Mouse (Mus musculus): ENCODE data around the gene Clcnka. TPM values are rescaled to one million over a fixed set of nuclear protein-coding genes. Genes with fewer than 3 reads are reported as not detected.

Gene Clcnka
- polyA plus RNA-seq, 1 experiment = not detected

DNA sequence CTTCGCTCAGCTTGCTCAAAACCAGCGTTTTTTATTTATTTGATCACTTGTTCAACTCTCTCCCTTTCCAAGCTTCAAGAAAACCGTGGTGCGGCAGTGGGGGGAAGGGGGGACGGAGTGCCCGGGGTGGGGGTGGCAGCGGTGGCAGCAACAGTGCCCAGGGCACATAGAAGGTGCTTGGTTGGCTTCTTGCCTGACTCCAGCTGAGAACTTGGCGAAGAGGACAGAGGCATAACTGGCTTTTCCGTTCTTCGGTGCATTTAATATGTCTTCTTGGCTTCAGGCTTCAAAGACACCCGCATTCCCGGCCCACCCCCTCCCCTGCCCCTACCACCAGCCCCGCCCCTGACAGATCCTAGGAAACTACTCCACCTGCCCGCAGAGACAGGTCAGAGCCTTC lies 34.1 kb upstream of the Clcnka start:
- TF ChIP-seq POLR2A (IDR thresholded peaks at IDR 0.05; ENCODE audit: borderline replicate concordance, low read depth, low read length) = no peak
- Histone ChIP-seq H3K27ac (ENCODE audit: insufficient read depth, low read depth, low read length) (no peak overlapping the region), H3K4me1 (ENCODE audit: control insufficient read depth, insufficient read depth, low read length) (no peaks in the 10 kb centered on the region), H3K4me3 (ENCODE audit: insufficient read depth, low read length) (no peak overlapping the region)

DNA sequence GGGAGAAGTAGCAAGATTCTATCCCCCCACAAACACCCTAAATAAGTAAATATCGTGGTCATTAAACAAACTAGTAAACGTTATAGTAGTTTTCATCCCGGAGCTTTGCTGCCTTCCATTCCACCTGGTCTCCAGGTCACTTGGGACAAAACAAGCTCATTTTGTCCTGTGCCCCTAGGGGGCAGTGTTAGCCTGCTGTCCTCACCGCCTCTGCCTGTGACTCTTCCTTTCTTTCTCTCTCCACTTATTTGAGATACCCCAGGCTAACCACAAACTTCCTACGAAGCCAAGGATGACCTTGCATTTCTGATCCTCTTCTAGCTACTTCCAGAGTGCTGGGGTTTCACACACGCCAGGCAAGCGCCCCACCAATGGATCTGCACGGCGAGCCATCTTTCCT lies 32.5 kb upstream of the Clcnka start:
- TF ChIP-seq CTCF (IDR thresholded peaks at IDR 0.05; ENCODE audit: low read depth, low read length) = peak; percentile 90
- TF ChIP-seq POLR2A (IDR thresholded peaks at IDR 0.05; ENCODE audit: borderline replicate concordance, low read depth, low read length) = no peak
- no peak overlapping the region for H3K4me3 ChIP-seq (ENCODE audit: insufficient read depth, low read length)
- H3K27ac ChIP-seq (ENCODE audit: insufficient read depth, low read depth, low read length) = no peak overlapping the region
- peaks cover 11% of the 10 kb centered on the region for H3K4me1 ChIP-seq (ENCODE audit: control insufficient read depth, insufficient read depth, low read length)

DNA sequence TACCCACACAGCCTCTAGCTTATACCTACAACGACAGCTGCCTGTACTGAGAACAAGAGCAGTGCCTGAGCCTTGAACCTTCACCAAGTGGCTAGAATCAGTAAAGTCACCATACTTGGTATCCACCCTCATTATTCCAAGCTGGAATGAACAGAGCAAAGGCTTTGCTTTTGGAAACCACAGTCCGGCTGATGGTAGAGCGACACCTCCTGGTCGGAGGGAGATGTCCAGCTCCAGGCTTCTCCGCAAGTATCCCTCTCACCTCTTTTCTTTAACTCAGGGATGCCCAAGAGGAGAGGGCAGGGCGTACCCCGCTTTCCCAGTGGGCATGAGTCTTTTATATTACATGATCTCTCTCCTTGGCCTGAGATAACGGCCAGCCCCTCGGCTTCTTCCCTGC lies 31.3 kb upstream of the Clcnka start:
- Histone ChIP-seq H3K4me3 (ENCODE audit: insufficient read depth, low read length) (no peak overlapping the region), H3K4me1 (ENCODE audit: control insufficient read depth, insufficient read depth, low read length) (peaks cover 13% of the 10 kb centered on the region), H3K27ac (ENCODE audit: insufficient read depth, low read depth, low read length) (no peak overlapping the region)
- TF ChIP-seq CTCF (IDR thresholded peaks at IDR 0.05; ENCODE audit: low read depth, low read length) = peak; percentile 87
- no peak for TF ChIP-seq POLR2A (IDR thresholded peaks at IDR 0.05; ENCODE audit: borderline replicate concordance, low read depth, low read length)

DNA sequence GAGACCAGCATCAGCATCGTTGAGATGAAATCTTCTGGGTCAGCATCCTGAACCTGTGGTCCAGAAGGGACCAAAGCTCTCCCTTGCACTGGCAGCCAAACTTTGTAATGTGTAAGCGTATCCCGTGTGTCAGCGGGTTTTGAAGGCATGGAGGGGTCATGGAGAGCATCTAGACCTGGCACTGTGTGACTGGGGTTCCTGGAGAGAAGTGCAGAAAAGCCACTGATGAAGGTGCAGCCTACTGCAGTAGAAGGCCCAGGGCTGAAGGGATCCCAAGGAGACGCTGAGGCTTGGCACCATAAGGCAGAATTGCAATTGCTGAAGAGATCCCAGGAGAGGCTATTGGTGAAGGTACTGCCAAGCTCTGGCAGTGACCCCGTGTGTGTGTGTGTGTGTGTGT lies 30.9 kb upstream of the Clcnka start:
- Histone ChIP-seq H3K4me1 (ENCODE audit: control insufficient read depth, insufficient read depth, low read length) (peaks cover 16% of the 10 kb centered on the region), H3K4me3 (ENCODE audit: insufficient read depth, low read length) (no peak overlapping the region), H3K27ac (ENCODE audit: insufficient read depth, low read depth, low read length) (no peak overlapping the region)
- TF ChIP-seq POLR2A (IDR thresholded peaks at IDR 0.05; ENCODE audit: borderline replicate concordance, low read depth, low read length) (no peak), CTCF (IDR thresholded peaks at IDR 0.05; ENCODE audit: low read depth, low read length) (no peak)

DNA sequence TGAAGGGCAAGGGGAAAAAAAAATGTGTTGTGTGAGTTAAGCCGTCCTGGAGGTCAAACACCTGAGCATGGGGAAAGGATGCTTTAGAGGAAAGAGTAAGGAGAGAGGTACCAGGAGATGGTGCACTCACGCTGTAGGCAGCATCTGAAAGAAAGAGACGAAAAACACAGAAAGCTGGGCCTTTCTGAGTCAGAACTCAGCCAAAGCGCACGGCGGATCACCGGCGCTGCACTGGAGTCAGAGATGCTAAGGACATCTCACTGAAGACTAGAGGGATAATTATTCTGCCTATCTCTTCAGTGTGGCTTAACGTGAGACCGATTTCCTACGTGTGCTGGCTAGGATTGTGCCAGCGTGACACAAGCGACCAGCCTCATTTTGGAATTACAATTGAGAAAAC lies 29.4 kb upstream of the Clcnka start:
- H3K4me1 ChIP-seq (ENCODE audit: control insufficient read depth, insufficient read depth, low read length) = peaks cover 31% of the 10 kb centered on the region
- no peak overlapping the region for H3K27ac ChIP-seq (ENCODE audit: insufficient read depth, low read depth, low read length)
- H3K4me3 ChIP-seq (ENCODE audit: insufficient read depth, low read length) = no peak overlapping the region
- no peak for TF ChIP-seq CTCF (IDR thresholded peaks at IDR 0.05; ENCODE audit: low read depth, low read length)
- no peak for TF ChIP-seq POLR2A (IDR thresholded peaks at IDR 0.05; ENCODE audit: borderline replicate concordance, low read depth, low read length)

DNA sequence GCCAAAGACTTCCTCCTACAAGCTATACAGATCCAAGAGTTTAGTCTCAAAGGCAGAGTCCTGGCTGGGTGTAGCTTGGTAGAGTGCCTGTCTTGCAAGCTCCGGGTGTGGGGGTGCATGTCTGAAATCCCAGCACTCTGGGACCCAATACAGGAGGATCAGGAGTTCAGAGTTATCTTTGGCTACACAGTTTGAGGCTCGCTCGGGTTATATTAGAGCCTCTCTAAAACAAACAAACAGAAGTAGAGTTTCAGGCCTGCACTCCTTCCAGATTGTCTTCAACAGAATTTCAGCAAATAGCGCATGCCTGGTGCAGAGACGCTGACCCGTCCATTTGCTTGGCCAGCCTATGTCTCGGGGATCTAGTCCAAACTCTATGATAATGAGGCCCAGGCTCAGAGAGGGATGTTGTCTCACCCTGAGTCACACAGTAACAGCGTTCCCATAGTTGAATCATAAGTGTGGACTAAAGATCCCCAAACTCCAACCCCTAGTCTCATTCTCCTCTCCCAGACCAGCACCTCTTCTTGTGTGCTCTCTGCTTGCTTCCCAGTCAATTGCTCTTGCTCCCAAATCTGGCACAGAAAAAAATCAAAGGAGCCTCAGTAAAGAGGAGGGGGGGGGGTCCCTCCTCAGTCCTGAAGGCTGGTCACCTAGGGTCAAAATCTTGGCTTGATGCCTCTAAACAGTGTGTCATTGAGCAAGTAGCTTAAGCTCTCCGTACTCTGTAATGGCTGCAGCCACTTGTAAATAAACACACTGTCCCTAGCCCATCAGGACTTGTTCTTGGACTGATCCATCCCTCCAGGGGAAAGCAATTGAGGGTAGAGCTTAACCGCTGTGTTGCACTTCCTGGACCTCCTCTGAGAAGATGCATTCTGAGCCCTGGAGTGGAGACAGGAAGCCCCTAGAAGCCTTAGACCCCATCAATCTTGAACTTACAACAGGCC lies 28.5 kb upstream of the Clcnka start:
- no peak for TF ChIP-seq POLR2A (IDR thresholded peaks at IDR 0.05; ENCODE audit: borderline replicate concordance, low read depth, low read length)
- TF ChIP-seq CTCF (IDR thresholded peaks at IDR 0.05; ENCODE audit: low read depth, low read length) = no peak
- H3K4me3 ChIP-seq (ENCODE audit: insufficient read depth, low read length) = no peak overlapping the region
- H3K27ac ChIP-seq (ENCODE audit: insufficient read depth, low read depth, low read length) = peak overlapping the region; percentile 72
- H3K4me1 ChIP-seq (ENCODE audit: control insufficient read depth, insufficient read depth, low read length) = peaks cover 31% of the 10 kb centered on the region

DNA sequence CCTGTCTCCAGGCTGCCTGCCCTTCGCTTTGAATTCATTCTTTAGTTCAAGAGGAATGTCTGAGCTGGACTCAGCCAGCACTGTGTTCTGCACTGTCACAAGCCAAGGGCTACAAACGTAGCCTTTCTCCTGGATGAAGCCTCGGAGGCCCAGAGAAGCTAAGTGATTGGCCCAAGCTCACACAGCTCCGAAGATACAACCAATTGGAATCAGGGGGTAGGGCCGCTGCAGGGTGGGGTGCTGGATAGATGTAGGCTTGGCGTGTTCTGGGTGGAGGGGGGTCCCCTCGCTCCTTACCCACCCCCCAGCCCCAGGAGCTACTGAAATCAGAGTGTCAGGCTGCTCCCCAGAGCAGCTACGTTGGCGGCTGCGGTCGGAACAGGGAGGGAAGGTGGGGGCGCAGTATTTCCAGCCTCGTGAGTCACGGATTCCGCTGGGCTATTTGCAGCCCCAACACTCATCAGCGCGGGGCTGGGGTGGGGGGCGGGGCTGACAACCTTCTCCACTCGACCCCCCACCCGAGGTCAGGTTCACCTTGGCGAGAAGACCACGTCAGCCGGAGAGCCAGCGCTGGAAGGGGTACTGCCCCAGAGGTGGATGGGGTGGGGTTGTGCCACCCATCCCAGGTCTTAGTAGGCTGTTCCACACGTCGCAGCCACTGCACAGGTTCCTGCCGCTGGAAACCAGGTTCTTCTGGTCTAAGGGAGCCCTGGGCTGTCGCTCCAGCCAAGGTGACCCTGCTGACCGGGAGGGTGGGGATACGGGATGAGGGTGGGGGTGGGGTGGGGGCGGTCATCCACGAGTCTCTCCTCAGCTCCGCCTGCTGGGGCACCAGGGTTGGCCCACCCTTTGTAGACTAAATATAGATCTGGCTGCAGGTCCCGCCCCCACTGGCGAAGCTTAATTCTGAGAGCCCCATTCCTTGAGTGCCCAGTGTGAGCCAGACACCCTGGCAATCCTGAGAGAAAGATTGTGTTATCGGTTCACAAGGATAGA lies 27.3 kb upstream of the Clcnka start:
- peak overlapping the region; percentile 86 for H3K27ac ChIP-seq (ENCODE audit: insufficient read depth, low read depth, low read length)
- peaks cover 31% of the 10 kb centered on the region for H3K4me1 ChIP-seq (ENCODE audit: control insufficient read depth, insufficient read depth, low read length)
- peak overlapping the region; percentile 57 for H3K4me3 ChIP-seq (ENCODE audit: insufficient read depth, low read length)
- no peak for TF ChIP-seq POLR2A (IDR thresholded peaks at IDR 0.05; ENCODE audit: borderline replicate concordance, low read depth, low read length)
- TF ChIP-seq CTCF (IDR thresholded peaks at IDR 0.05; ENCODE audit: low read depth, low read length) = no peak

DNA sequence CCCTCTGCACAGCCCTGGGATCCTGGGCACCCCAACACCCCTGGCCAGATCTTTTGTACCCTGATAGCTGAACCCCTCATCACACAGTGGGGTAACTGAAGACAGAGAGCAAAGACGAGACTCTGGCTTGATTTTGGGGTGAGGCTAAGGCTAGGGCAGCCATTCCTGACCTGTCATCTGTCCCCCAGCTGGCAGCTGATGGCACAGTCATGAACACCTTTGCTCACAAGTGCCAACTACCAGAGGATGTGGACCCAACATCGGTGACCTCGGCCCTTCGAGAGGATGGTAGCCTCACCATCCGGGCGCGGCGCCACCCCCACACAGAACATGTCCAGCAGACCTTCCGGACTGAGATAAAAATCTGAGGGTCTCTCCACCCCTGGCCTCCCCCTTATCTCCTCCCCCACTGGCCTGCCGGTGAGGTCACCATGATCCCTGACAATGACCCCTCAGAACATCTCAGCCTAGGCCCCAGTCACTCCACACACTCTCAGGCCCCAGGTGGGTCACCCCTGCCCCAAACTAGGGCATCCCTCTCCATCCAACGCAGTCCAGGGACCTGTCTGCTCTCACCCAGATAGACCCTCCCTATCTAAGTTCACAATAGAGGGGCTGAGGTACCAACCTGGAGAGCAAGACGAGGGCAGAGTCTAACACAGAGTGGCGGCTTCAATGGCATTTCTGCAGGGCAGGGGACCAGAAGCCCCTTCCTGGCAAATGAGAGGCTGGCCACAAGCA lies 25.3 kb upstream of the Clcnka start:
- TF ChIP-seq POLR2A (IDR thresholded peaks at IDR 0.05; ENCODE audit: borderline replicate concordance, low read depth, low read length) (no peak), CTCF (IDR thresholded peaks at IDR 0.05; ENCODE audit: low read depth, low read length) (no peak)
- H3K4me1 ChIP-seq (ENCODE audit: control insufficient read depth, insufficient read depth, low read length) = peaks cover 45% of the 10 kb centered on the region
- H3K27ac ChIP-seq (ENCODE audit: insufficient read depth, low read depth, low read length) = peak overlapping the region; percentile 24
- H3K4me3 ChIP-seq (ENCODE audit: insufficient read depth, low read length) = no peak overlapping the region

DNA sequence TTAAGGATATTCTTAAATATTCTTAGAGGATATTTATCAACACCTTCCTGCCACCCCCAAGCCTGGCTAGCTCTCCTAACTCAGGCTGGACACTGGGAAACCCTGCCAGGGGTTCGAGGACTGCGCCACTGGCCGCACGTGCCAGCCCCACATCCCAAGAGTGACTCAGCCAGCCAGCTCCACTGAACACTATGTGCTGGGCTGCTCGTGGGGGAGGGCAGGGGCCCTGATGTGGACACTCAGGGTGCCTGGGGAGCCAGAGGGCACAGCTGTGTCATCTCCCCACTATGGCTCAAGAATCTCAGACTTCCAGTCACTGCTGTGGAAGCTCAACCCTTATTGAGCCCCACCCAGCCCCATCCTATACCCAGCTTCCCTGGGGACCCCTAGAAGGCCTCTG lies 24.8 kb upstream of the Clcnka start:
- Histone ChIP-seq H3K27ac (ENCODE audit: insufficient read depth, low read depth, low read length) (peak overlapping the region; percentile 24), H3K4me1 (ENCODE audit: control insufficient read depth, insufficient read depth, low read length) (peaks cover 45% of the 10 kb centered on the region), H3K4me3 (ENCODE audit: insufficient read depth, low read length) (no peak overlapping the region)
- TF ChIP-seq POLR2A (IDR thresholded peaks at IDR 0.05; ENCODE audit: borderline replicate concordance, low read depth, low read length) (no peak), CTCF (IDR thresholded peaks at IDR 0.05; ENCODE audit: low read depth, low read length) (no peak)
